ENCODE assay signal across 8 mouse cellular contexts in genomic region chr4:72201521-72201991, GRCm38 (mm10). TPM values are rescaled to one million over a fixed set of nuclear protein-coding genes. Genes with fewer than 3 reads are reported as not detected.
DNase-seq lines count a peak whose midpoint lies in the region; ATAC-seq and TF ChIP-seq lines count a peak whose summit lies in the region.

No protein-coding gene starts in this region.

- H3K4me3 ChIP-seq in embryonic facial prominence, embryonic 12.5 days = peak overlapping the region; percentile 90
- H3K4me3 ChIP-seq in heart, embryonic 11.5 days (ENCODE audit: low read depth, low read length) = peak overlapping the region; percentile 79
- peak overlapping the region; percentile 51 for H3K4me3 ChIP-seq in kidney, embryonic 14.5 days (ENCODE audit: low read length)
- peak overlapping the region; percentile 79 for H3K4me3 ChIP-seq in liver, postnatal 0 days (ENCODE audit: low read depth, low read length)
- H3K4me3 ChIP-seq in neural tube, embryonic 13.5 days = peak overlapping the region; percentile 91

- H3K4me1 ChIP-seq in embryonic facial prominence, embryonic 12.5 days = peaks cover 5% of the 10 kb centered on the region; the same call in 1 of the 2 replicates
- no peaks in the 10 kb centered on the region; the same call in 1 of the 2 replicates for H3K4me1 ChIP-seq in heart, embryonic 11.5 days (ENCODE audit: control insufficient read depth, insufficient read depth, low read length)
- peaks cover 16% of the 10 kb centered on the region for H3K4me1 ChIP-seq in kidney, embryonic 14.5 days (ENCODE audit: control insufficient read depth, insufficient read depth, low read length)
- no peaks in the 10 kb centered on the region for H3K4me1 ChIP-seq in liver, postnatal 0 days (ENCODE audit: insufficient read depth)
- peaks cover 48% of the 10 kb centered on the region for H3K4me1 ChIP-seq in neural tube, embryonic 13.5 days (replicated peaks)

- no peaks in the 10 kb centered on the region for H3K9me3 ChIP-seq in embryonic facial prominence, embryonic 12.5 days
- H3K9me3 ChIP-seq in heart, embryonic 11.5 days (replicated peaks; ENCODE audit: control insufficient read depth, low read length) = no peaks in the 10 kb centered on the region
- no peaks in the 10 kb centered on the region for H3K9me3 ChIP-seq in kidney, embryonic 14.5 days (ENCODE audit: control insufficient read depth, low read length)
- H3K9me3 ChIP-seq in liver, postnatal 0 days (ENCODE audit: low read length) = no peaks in the 10 kb centered on the region
- no peaks in the 10 kb centered on the region for H3K9me3 ChIP-seq in neural tube, embryonic 13.5 days

- no peaks in the 10 kb centered on the region for H3K36me3 ChIP-seq in embryonic facial prominence, embryonic 12.5 days
- H3K36me3 ChIP-seq in heart, embryonic 11.5 days (ENCODE audit: control insufficient read depth, insufficient read depth, low read length) = no peaks in the 10 kb centered on the region
- no peaks in the 10 kb centered on the region for H3K36me3 ChIP-seq in kidney, embryonic 14.5 days (ENCODE audit: control insufficient read depth, insufficient read depth, low read length)
- no peaks in the 10 kb centered on the region; the same call in 1 of the 2 replicates for H3K36me3 ChIP-seq in liver, postnatal 0 days (replicated peaks; ENCODE audit: insufficient read depth, low read length)
- no peaks in the 10 kb centered on the region for H3K36me3 ChIP-seq in neural tube, embryonic 13.5 days

- WGBS in embryonic facial prominence, embryonic 12.5 days = under 1% methylated on average over 24 of the region's 24 CpGs
- under 1% methylated on average over 24 of the region's 24 CpGs for WGBS in heart, embryonic 11.5 days (ENCODE audit: insufficient replicate concordance)
- WGBS in kidney, embryonic 14.5 days = under 1% methylated on average over 24 of the region's 24 CpGs
- WGBS in liver, postnatal 0 days (ENCODE audit: insufficient replicate concordance) = under 1% methylated on average over 24 of the region's 24 CpGs
- WGBS in neural tube, embryonic 13.5 days = under 1% methylated on average over 24 of the region's 24 CpGs

- peak; percentile 16 to 27 for DNase-seq in CD8-positive naive resting alpha-beta T cell, adult 2 months (ENCODE audit: low read depth in 2 of 2, low spot score in 2 of 2)
- peak; percentile 56 for DNase-seq in adrenal gland, adult 2 months
- DNase-seq in liver, postnatal 0 days = peak; percentile 43

- H3K4me2 ChIP-seq in embryonic facial prominence, embryonic 12.5 days (replicated peaks) = peak overlapping the region; percentile 58
- peak overlapping the region; percentile 83 for H3K4me2 ChIP-seq in heart, embryonic 11.5 days
- peak overlapping the region; percentile 52 for H3K4me2 ChIP-seq in kidney, embryonic 14.5 days (replicated peaks; ENCODE audit: low read depth, low read length)
- peak overlapping the region; percentile 80 for H3K4me2 ChIP-seq in liver, postnatal 0 days (ENCODE audit: low read depth, low read length)
- peak overlapping the region; percentile 84 for H3K4me2 ChIP-seq in neural tube, embryonic 13.5 days

- peak overlapping the region; percentile 52 for H3K9ac ChIP-seq in embryonic facial prominence, embryonic 12.5 days
- peak overlapping the region; percentile 67 for H3K9ac ChIP-seq in heart, embryonic 11.5 days (ENCODE audit: low read depth, low read length)
- peak overlapping the region; percentile 54 for H3K9ac ChIP-seq in kidney, embryonic 14.5 days (ENCODE audit: low read depth, low read length)
- H3K9ac ChIP-seq in liver, postnatal 0 days (replicated peaks) = peak overlapping the region; percentile 67
- H3K9ac ChIP-seq in neural tube, embryonic 13.5 days = peak overlapping the region; percentile 65

- TF ChIP-seq CTCF in liver, postnatal 0 days (IDR thresholded peaks at IDR 0.05; ENCODE audit: low read depth) = no peak

- TF ChIP-seq EP300 in liver, postnatal 0 days (IDR thresholded peaks at IDR 0.05; ENCODE audit: low read depth) = no peak

- peak overlapping the region; percentile 95 for H3K27ac ChIP-seq in embryonic facial prominence, embryonic 12.5 days
- H3K27ac ChIP-seq in heart, embryonic 11.5 days (ENCODE audit: low read depth, low read length) = peak overlapping the region; percentile 52; the same call in 1 of the 2 replicates
- H3K27ac ChIP-seq in kidney, embryonic 14.5 days (ENCODE audit: low read depth, low read length) = peak overlapping the region; percentile 74; the same call in 1 of the 2 replicates
- peak overlapping the region; percentile 81 for H3K27ac ChIP-seq in liver, postnatal 0 days (ENCODE audit: low read depth)
- H3K27ac ChIP-seq in neural tube, embryonic 13.5 days (replicated peaks) = peak overlapping the region; percentile 76

- no peaks in the 10 kb centered on the region for H3K27me3 ChIP-seq in embryonic facial prominence, embryonic 12.5 days
- peaks cover 29% of the 10 kb centered on the region for H3K27me3 ChIP-seq in heart, embryonic 11.5 days (ENCODE audit: control insufficient read depth, insufficient read depth, low read length)
- H3K27me3 ChIP-seq in kidney, embryonic 14.5 days (ENCODE audit: control insufficient read depth, insufficient read depth, low read length) = no peaks in the 10 kb centered on the region
- H3K27me3 ChIP-seq in liver, postnatal 0 days (ENCODE audit: insufficient read depth, low read length) = 0 out of 2 replicates have a peak, but pooled peaks cover 3% of the 10 kb centered on the region
- peaks cover 28% of the 10 kb centered on the region for H3K27me3 ChIP-seq in neural tube, embryonic 13.5 days

- ATAC-seq in embryonic facial prominence, embryonic 12.5 days (ENCODE audit: insufficient number of reproducible peaks, insufficient read depth, low FRiP score, low TSS enrichment) = no peak
- no peak for ATAC-seq in heart, embryonic 11.5 days (replicated peaks; ENCODE audit: insufficient number of reproducible peaks, low FRiP score, low TSS enrichment)
- 0 out of 2 replicates have a peak, but pooled peaks have one; percentile 0 for ATAC-seq in kidney, embryonic 14.5 days (ENCODE audit: low FRiP score, low TSS enrichment)
- ATAC-seq in liver, postnatal 0 days = no peak
- peak; percentile 7 for ATAC-seq in neural tube, embryonic 13.5 days (ENCODE audit: low read depth)
- no peak for ATAC-seq in activated CD4-positive, CD25-positive, alpha-beta regulatory T cell, adult 4 months

RNA-seq across cellular contexts. Expression of gene Tle1, which starts 0.8 kb away (rescaled TPM):
- total RNA-seq in adrenal gland, adult 2 months (2021) = 10 to 100 TPM; 35.1 to 37.2 TPM
- polyA plus RNA-seq in adrenal gland, adult 2 months (2012; rRNA removed) = 38.2 and 50.3 TPM in 2 replicates
- polyA plus RNA-seq in embryonic facial prominence, embryonic 12.5 days (2016; fragmentation: Nextera tagmentation; extraction: Ambion mirVana) = 57.5 and 58.1 TPM in 2 replicates
- 9.7 and 11.7 TPM in 2 replicates for polyA plus RNA-seq in heart, embryonic 11.5 days (2014; fragmentation: Nextera tagmentation; extraction: Ambion mirVana)
- polyA plus RNA-seq in kidney, embryonic 14.5 days (2014; fragmentation: Nextera tagmentation; extraction: Ambion mirVana) = 30.3 and 39.4 TPM in 2 replicates
- polyA plus RNA-seq in liver, postnatal 0 days (2015; fragmentation: Nextera tagmentation; extraction: Ambion mirVana) = 20.3 and 21.2 TPM in 2 replicates
- polyA plus RNA-seq in neural tube, embryonic 13.5 days (2015; fragmentation: Nextera tagmentation; extraction: Ambion mirVana) = 37.5 and 42.3 TPM in 2 replicates
- 1 to 10 TPM in 1 of 2 experiments, under 1 TPM in 1; 0.53 to 1.1 TPM for polyA plus RNA-seq in activated CD4-positive, CD25-positive, alpha-beta regulatory T cell, adult 4 months (2017; shearing (Covaris generic))

Comparison
In these comparisons a context has a peak if more than half of its experiments do, and no peak if none do; other contexts are left out.
1. ATAC-seq: peak in kidney, embryonic 14.5 days (single experiment) and neural tube, embryonic 13.5 days (single experiment); none in embryonic facial prominence, embryonic 12.5 days (single experiment), heart, embryonic 11.5 days (single experiment), liver, postnatal 0 days (single experiment) and activated CD4-positive, CD25-positive, alpha-beta regulatory T cell, adult 4 months (single experiment).
2. Peak in every context shown above with its lines, with median percentiles within 50 percentile points of each other: DNase-seq, H3K27ac ChIP-seq, H3K4me2 ChIP-seq, H3K4me3 ChIP-seq and H3K9ac ChIP-seq.